Mouse (Mus musculus): ENCODE data around the gene Ptpdc1.

The Ptpdc1 gene

DNA sequence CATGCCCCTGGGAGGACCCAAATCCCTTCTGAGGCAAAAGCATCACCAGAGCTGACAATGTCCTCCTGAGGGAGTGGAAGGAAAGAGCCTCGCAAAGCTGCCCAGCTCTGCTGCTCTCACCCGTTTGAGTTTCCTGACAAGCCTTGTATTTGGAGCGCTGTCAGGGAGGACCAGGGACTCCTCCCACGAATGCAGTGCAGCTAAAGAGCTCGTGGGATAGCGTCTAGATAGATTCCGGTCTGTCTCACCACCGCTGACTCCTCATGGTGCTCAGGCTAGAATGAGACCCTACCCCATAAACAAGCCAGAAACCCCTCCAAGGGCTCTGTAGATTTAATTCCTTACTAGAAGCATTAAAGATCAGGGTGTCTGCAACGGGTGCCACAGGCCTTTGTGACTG lies 32.3 kb upstream of the Ptpdc1 start:
- CTCF ChIA-PET, result no interaction called here

DNA sequence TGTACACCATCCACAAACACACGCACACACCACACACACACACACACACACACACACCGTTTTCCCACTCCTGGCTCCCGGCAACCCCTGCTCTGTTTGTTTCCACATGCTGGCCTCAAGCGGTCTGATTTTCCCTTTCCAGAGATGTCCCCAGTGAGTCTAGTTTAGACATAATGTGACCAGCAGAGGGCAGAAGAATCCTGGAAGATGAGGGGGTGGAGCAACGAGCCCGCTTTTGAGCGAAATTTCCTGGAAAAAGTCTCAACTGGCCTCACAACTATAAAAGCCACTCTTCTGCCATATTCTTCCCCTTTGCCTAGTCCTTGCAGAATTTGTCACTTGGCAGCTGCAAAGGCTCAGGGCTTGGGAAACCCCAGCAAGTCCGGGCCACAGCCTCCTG lies 30.2 kb upstream of the Ptpdc1 start:
- CTCF ChIA-PET, result no interaction called here

- CTCF ChIA-PET, result interaction anchor here (0.6 to 0.8 kb wide), 2 partner anchors 59 to 89 kb away, joined by 3 to 5 read pairs; no protein-coding TSS in a partner anchor
Observed at GRCm38 (mm10) chr13:48653788-48654770, 28.6 kb upstream of the Ptpdc1 start.

GRCm38 (mm10) chr13:48651132-48652065 lies 25.9 kb upstream of the Ptpdc1 start:
- CTCF ChIA-PET, result no interaction called here

DNA sequence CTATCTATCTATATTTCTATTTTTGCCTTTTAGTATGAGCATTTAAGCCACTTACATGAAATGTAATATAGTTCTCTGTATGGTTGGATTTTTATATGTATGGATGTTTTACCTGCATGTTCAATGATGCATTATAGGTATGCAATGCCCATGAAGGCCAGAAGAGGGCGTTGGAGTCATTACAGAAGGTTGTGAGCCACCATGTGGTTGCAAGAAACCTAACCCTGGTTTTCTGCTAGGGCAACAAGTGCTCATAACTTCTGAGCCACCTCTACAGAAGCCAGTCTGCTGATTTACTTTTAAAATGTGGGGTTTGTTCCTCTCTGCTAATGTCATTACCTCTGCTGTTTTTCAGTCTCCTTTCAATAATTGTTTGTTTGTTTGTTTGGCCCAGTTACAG lies 25.2 kb upstream of the Ptpdc1 start:
- CTCF ChIA-PET, result no interaction called here

DNA sequence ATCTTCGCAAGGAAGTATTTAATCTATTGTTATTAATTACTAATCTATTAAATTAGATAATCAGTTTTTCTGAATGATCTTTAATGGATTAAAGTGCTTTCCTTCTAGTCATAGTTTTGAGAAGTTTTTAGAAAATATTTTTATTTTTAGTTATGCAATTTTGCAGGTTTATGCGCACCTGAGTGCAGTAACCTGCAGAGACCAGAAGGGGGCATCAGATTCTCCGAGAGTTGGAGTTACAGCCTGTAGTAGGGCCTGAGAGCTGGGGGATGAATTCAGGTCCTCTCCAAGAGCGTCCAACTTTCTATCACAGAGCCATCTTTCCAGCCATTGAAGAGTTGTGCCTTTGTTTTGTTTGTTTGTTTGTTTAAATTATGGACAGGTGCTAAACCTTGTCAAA lies 21.2 kb upstream of the Ptpdc1 start:
- CTCF ChIA-PET, result no interaction called here

GRCm38 (mm10) chr13:48643991-48644390 lies 18.5 kb upstream of the Ptpdc1 start:
- CTCF ChIA-PET, result no interaction called here

DNA sequence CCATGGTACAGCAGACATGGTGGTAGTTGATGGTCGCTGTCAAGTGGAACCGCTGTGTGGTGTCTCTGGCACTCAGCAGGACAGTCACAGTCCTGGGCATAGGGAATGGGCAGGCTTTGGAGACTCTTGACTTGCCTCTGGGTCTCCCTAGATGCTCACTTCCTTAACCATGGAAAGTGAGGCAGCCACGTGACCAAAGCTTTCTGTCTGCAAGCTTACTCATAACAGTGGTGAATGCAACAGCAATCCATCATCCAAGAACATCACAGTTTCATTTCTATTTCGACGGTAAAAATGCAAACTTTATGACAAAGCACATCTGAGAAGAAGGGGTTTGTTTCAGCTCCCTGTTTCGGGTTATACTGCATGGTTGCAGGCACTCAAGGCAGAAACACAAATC lies 17.6 kb upstream of the Ptpdc1 start:
- CTCF ChIA-PET, result no interaction called here

GRCm38 (mm10) chr13:48639570-48639969 lies 14.1 kb upstream of the Ptpdc1 start:
- CTCF ChIA-PET, result interaction anchor here (0.8 kb wide), 2 partner anchors 9 to 110 kb away, joined by 3 to 5 read pairs; no protein-coding TSS in a partner anchor

- CTCF ChIA-PET, result no interaction called here
Observed at GRCm38 (mm10) chr13:48637706-48638105, 12.2 kb upstream of the Ptpdc1 start.

GRCm38 (mm10) chr13:48631691-48632090 lies 6.2 kb upstream of the Ptpdc1 start:
- CTCF ChIA-PET, result interaction anchor here (0.6 kb wide), 1 partner anchor 664 kb away, joined by 3 read pairs; no protein-coding TSS in a partner anchor

DNA sequence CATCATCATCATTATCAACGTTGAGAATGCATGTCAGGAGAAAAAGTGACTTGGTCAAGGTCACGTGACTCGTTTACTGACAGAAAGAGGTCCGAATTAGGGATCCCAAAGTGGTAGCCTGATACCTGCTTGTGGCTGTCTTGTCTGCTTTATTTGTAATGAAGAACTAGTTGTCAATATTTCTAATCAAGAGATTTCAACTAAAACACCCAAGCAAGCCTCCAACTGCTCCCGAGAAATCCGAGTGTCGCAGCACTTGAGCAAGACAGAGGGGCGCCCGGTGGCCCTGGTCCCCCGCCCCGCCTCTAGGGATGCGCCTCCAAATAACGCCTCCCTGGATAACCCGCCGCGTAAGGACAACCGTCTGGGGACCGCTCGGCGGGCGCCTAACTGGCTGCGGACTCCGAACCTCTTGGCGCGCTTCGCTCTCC lies 481 bp downstream of the Ptpdc1 start:
- CTCF ChIA-PET, result no interaction called here

DNA sequence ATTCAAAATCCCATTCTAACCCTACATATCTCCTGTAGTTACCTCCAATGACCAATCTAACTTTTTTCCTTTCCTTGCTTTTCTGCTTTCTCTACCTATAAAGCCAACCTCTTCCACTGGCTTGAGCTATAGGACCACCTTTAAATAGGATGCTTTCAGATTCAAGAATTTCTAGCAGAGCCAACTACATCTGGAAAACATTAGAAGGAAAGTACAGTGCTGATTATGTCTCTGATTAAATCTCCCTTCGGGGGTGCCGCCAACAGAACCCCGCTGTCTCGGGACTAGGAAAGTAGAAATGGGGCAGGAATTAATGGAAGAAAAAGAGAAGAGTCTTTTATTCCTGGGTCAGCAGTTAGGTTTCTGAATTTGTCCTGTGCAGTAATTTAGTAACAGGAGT lies 6.6 kb downstream of the Ptpdc1 start:
- CTCF ChIA-PET, result interaction anchor here (0.5 kb wide), 1 partner anchor 47 kb away, joined by 9 read pairs; no protein-coding TSS in a partner anchor

DNA sequence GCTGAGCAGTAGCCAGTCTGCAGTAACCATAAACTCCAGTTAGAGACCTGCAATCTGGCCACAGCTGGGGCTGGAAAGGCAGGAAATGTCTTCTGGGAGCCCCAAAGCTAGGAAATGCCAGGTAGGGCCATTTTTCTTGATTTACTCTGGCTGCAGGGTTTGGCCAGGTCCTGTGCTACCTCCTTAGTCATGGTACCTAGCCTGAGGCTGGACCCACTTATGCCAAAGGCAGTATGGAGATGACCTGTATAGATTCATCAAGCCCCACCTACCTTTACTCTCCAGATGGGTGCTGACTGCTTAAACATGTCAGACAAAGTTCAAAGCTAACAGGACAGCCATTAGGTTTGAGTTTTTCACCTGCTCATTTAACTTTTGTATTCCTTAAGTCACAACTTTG lies 7.7 kb downstream of the Ptpdc1 start:
- CTCF ChIA-PET, result interaction anchor here (0.7 kb wide), 1 partner anchor 46 kb away, joined by 6 read pairs; no protein-coding TSS in a partner anchor

DNA sequence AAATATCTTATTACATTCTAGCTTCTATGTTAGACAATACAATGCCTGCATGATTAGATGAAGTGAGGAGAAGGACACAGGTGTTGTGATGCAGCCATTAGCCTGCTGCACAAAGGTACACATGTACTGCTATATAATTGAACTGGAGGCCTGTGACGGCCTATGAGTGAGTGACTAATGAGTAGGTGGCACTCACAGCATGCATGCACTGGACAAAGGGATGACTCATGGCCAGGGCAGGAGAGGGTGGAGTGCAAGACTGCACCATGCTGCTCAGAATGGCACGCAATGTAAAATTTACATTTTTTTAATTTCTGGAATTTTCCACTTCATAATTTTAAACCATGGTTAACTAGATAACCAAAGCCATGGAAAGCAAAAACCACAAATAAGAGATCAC lies 10.9 kb downstream of the Ptpdc1 start:
- CTCF ChIA-PET, result no interaction called here

DNA sequence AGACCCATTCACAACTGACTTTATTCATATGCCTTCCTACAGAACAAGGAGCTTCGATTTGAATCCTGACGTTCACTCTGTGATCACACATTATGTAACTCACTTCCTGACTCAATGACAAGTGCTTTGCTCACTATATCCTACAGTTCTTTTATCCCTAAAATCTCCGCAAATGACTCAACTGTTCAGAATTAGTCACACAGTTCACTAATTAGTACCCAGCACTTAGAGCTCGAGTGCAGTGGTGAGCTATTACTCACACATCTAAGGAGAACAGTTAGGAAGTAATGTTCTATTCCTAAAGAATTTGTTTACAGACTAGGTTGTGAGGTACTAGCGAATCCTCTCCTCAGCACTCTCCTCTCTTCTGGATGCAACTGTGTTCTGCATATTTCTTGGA lies 16.4 kb downstream of the Ptpdc1 start:
- CTCF ChIA-PET, result no interaction called here

DNA sequence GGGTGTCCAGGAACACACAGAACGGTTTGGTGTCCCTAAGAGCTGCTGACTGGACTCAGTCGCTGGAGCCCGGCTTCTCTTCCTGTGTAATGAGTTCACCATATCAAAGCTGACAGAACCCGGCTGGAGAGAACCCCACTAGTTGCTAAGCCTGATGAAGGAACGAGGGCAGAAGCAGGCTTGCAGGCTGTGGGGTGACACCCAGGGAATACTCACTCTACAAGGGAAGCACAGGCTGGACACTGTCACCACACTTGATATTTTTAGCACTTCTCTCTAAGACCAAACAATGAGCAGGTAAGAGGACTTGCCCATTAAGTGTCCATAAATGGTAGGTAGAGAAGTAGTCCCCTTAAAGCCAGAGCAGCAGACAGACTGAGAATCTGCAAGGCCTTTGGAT lies 20.9 kb downstream of the Ptpdc1 start:
- CTCF ChIA-PET, result no interaction called here

- CTCF ChIA-PET, result no interaction called here
Observed at GRCm38 (mm10) chr13:48603296-48603695, 22.2 kb downstream of the Ptpdc1 start.

- CTCF ChIA-PET, result interaction anchor here (0.5 kb wide), 1 partner anchor 60 kb away, joined by 5 read pairs; no protein-coding TSS in a partner anchor
Observed at GRCm38 (mm10) chr13:48594605-48595004, 30.9 kb downstream of the Ptpdc1 start.

DNA sequence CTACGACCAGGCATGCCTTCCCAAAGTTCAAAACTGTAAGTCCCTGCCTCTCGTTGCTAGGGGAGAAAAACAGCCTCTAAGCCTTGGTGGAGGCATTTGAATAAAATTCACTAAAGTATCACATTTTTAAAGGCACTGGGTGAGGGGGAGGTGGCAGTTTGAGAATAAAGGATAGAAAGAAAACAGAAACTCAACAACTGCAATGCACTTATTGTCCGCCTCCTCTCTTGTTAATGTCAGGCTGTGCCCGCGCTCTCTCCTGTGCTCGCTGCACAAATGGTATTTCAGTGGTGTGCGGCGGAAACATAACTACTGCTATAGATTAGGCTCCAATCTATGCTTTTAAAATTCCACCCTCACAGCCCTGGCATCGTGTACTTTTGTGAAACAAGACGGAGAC lies 31.4 kb downstream of the Ptpdc1 start:
- CTCF ChIA-PET, result no interaction called here

GRCm38 (mm10) chr13:48593181-48593580 lies 32.3 kb downstream of the Ptpdc1 start:
- CTCF ChIA-PET, result no interaction called here

DNA sequence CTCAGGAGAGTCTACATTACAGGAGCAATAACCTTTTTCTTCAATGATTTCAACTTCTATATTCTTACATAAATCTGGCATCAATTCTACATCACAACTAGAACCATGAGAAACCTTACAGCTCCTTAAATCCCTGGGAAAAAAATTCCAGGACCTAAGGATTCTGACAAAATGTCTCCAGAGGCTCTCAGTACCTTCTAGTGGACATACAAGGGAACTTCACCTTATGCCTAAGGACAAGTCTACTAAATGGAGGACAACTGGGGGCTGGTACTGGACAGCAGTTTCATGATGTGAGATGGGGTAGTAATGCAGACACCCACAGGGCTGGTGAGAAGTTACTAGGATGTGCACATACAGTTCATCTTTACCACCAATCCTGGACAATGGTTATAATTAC lies 34.7 kb downstream of the Ptpdc1 start:
- CTCF ChIA-PET, result no interaction called here
